Mouse (Mus musculus): ENCODE measurements around the gene Rhobtb1. TPM values are rescaled to one million over a fixed set of nuclear protein-coding genes. Genes with fewer than 3 reads are reported as not detected.

Gene Rhobtb1
- total RNA-seq, 1 experiment, result 2.7 TPM

DNA sequence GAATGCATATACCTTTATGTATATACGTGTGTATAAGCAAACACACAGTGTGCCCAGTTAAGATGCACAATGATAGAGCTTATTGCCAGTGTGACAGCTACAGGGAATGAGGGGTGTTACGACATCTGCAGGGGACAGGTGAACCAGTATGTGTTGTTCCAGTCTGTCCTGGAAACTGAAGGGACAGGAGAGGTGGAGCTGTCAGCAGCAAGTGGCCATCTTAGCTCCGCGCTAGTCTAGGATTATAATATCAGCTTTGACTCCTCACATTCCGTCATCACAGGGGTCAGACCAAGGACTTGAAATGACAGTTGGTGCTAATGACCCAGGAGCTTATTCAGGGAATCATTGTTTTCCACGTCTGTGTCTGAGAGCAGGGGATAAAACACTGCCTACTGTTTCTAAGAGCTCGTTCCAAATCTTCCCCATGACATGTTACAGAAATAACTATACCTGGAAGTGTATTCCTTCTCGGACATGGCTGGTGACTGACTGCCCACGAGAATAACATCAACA, 125.7 kb downstream of the Rhobtb1 start:
- Histone ChIP-seq H3K9ac (ENCODE audit: insufficient read depth, low read depth, low read length, poor library complexity, severe bottlenecking) (no peak overlapping the region), H3K36me3 (ENCODE audit: control insufficient read depth, insufficient read depth, low read length, poor library complexity, severe bottlenecking) (no peaks in the 10 kb centered on the region), H3K9me3 (ENCODE audit: control insufficient read depth, insufficient read depth, low read depth, low read length) (no peaks in the 10 kb centered on the region), H3K4me1 (ENCODE audit: control insufficient read depth in 2 of 2, insufficient read depth in 2 of 2, low read length in 2 of 2, poor library complexity in 1 of 2) (peaks cover 0 to 2% of the 10 kb centered on the region in 2 experiments; a peak in 1 of 4 replicates), H3K27ac (ENCODE audit: insufficient read depth, low read depth, low read length, poor library complexity, severe bottlenecking) (no peak overlapping the region), H3K4me3 (ENCODE audit: insufficient read depth in 1 of 2, low read depth in 1 of 2, low read length in 2 of 2, poor library complexity in 1 of 2, severe bottlenecking in 1 of 2) (no peak overlapping the region)
- in situ Hi-C loops (cut with MboI; ENCODE audit: low sequenced_read_pairs in 2 of 2, unreplicated experiment in 2 of 2), result no loop called here
- no peak for TF ChIP-seq ZC3H11A (IDR thresholded peaks at IDR 0.05; ENCODE audit: borderline replicate concordance, low read depth, low read length)
- no peak for TF ChIP-seq CHD2 (IDR thresholded peaks at IDR 0.05; ENCODE audit: low read depth, low read length)
- no peak for TF ChIP-seq ZNF384 (IDR thresholded peaks at IDR 0.05; ENCODE audit: low read depth, low read length)
- TF ChIP-seq MAFK (IDR thresholded peaks at IDR 0.05; ENCODE audit: insufficient read depth, low read depth, low read length), result no peak
- no peak for TF ChIP-seq HCFC1 (IDR thresholded peaks at IDR 0.05; ENCODE audit: borderline replicate concordance, insufficient read depth, low read length)
- DNase-seq (ENCODE audit: low read depth, low spot score), result no peak

DNA sequence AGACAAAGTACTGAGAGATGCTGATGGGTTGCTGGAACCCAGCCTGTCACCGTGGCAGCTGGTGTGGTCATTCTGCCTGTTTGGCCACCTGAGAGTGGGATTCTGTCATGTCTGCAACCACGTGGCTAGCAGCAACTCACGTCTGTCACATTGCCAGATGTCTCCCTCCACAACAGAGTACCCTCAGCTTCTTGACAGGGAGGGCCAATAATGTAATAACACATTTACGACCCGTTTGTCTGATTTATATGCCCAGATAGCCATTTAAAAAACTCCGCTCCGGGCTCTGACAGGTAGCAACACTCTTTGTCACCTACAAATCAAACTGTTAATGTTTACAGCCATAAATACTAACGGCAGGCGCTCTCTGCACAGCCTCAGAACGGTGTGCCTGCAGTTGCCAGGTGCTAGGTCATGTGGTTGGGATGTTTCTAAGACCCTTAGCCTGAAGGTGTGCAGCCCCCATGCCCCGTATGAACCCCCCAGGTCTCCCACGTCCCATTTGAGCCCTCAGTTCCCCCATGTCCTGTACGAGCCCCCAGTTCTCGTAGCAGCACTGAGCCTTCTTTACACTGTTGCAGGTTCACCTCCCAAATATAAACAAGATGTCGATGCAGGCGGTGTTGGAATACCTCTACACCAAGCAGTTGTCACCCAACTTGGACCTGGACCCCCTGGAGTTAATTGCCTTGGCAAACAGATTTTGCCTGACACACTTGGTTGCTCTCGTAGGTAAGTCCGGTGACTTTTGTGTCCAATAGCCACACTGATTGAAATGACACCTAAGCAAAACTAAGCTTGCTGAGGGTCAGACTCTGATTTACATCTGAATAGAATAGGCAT, 127.8 kb downstream of the Rhobtb1 start:
- Histone ChIP-seq H3K36me3 (ENCODE audit: control insufficient read depth, insufficient read depth, low read length, poor library complexity, severe bottlenecking) (no peaks in the 10 kb centered on the region), H3K4me1 (ENCODE audit: control insufficient read depth in 2 of 2, insufficient read depth in 2 of 2, low read length in 2 of 2, poor library complexity in 1 of 2) (peaks cover 0 to 2% of the 10 kb centered on the region in 2 experiments; a peak in 1 of 4 replicates)
- DNase-seq (ENCODE audit: low read depth, low spot score), result no peak

DNA sequence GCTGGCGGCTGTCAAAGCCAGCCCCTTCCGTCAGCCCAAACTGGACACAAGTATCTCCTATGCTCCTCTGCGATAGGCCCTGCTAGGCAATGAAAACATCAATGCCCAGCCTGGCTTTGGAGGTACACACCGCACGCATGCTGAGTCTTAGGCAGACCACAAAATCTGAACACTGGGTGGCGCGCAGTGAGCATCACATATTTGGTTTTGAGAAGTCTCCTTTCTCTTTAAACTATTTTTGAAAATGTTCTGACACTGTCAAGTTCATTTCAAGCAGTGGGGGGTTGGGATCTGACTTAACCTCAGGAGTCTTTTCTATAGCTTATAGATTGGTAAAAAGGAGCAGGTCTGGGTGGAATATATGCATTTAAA, 128.4 kb downstream of the Rhobtb1 start:
- Histone ChIP-seq H3K9ac (ENCODE audit: insufficient read depth, low read depth, low read length, poor library complexity, severe bottlenecking) (no peak overlapping the region), H3K9me3 (ENCODE audit: control insufficient read depth, insufficient read depth, low read depth, low read length) (no peaks in the 10 kb centered on the region), H3K36me3 (ENCODE audit: control insufficient read depth, insufficient read depth, low read length, poor library complexity, severe bottlenecking) (no peaks in the 10 kb centered on the region), H3K4me3 (ENCODE audit: insufficient read depth in 1 of 2, low read depth in 1 of 2, low read length in 2 of 2, poor library complexity in 1 of 2, severe bottlenecking in 1 of 2) (no peak overlapping the region), H3K27ac (ENCODE audit: insufficient read depth, low read depth, low read length, poor library complexity, severe bottlenecking) (no peak overlapping the region), H3K4me1 (ENCODE audit: control insufficient read depth in 2 of 2, insufficient read depth in 2 of 2, low read length in 2 of 2, poor library complexity in 1 of 2) (0 out of 4 replicates have a peak, but pooled peaks cover 0 to 2% of the 10 kb centered on the region in 2 experiments)
- TF ChIP-seq ZNF384 (IDR thresholded peaks at IDR 0.05; ENCODE audit: low read depth, low read length) (no peak), ZC3H11A (IDR thresholded peaks at IDR 0.05; ENCODE audit: borderline replicate concordance, low read depth, low read length) (no peak), HCFC1 (IDR thresholded peaks at IDR 0.05; ENCODE audit: borderline replicate concordance, insufficient read depth, low read length) (no peak), CHD2 (IDR thresholded peaks at IDR 0.05; ENCODE audit: low read depth, low read length) (no peak), MAFK (IDR thresholded peaks at IDR 0.05; ENCODE audit: insufficient read depth, low read depth, low read length) (no peak)
- DNase-seq (ENCODE audit: low read depth, low spot score), result no peak
- in situ Hi-C loops (cut with MboI; ENCODE audit: low sequenced_read_pairs in 2 of 2, unreplicated experiment in 2 of 2), result no loop called here

More for the DNA sequence above, 127.8 kb downstream of the Rhobtb1 start:
- H3K9ac ChIP-seq (ENCODE audit: insufficient read depth, low read depth, low read length, poor library complexity, severe bottlenecking), result no peak overlapping the region
- no peaks in the 10 kb centered on the region for H3K9me3 ChIP-seq (ENCODE audit: control insufficient read depth, insufficient read depth, low read depth, low read length)
- in situ Hi-C loops (cut with MboI; ENCODE audit: low sequenced_read_pairs in 2 of 2, unreplicated experiment in 2 of 2), result no loop called here
- no peak for TF ChIP-seq ZC3H11A (IDR thresholded peaks at IDR 0.05; ENCODE audit: borderline replicate concordance, low read depth, low read length)
- TF ChIP-seq HCFC1 (IDR thresholded peaks at IDR 0.05; ENCODE audit: borderline replicate concordance, insufficient read depth, low read length), result no peak
- TF ChIP-seq CHD2 (IDR thresholded peaks at IDR 0.05; ENCODE audit: low read depth, low read length), result no peak
- TF ChIP-seq ZNF384 (IDR thresholded peaks at IDR 0.05; ENCODE audit: low read depth, low read length), result no peak
- no peak for TF ChIP-seq MAFK (IDR thresholded peaks at IDR 0.05; ENCODE audit: insufficient read depth, low read depth, low read length)
- no peak overlapping the region for H3K27ac ChIP-seq (ENCODE audit: insufficient read depth, low read depth, low read length, poor library complexity, severe bottlenecking)
- no peak overlapping the region for H3K4me3 ChIP-seq (ENCODE audit: insufficient read depth in 1 of 2, low read depth in 1 of 2, low read length in 2 of 2, poor library complexity in 1 of 2, severe bottlenecking in 1 of 2)

DNA sequence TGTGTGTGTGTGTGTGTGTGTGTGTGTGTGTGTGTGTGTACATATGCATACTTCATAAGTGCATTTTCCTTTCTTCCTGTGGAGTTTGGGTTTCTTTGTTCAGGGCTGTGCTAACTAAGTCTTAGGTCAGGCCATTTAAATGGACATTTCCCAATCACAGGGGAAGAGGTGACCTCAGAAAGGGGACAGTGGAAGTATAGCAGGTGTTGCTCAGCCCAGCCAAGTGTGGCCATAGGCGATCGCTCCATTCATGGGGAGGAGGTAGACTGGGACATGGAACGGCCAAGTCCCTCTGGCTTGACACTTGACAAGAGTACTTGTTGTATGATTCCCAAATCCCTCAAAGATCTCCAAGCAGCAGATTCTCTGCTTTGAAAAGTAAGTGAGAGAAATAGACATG, 135.7 kb downstream of the Rhobtb1 start:
- TF ChIP-seq CHD2 (IDR thresholded peaks at IDR 0.05; ENCODE audit: low read depth, low read length), result no peak
- no peak for TF ChIP-seq ZC3H11A (IDR thresholded peaks at IDR 0.05; ENCODE audit: borderline replicate concordance, low read depth, low read length)
- TF ChIP-seq ZNF384 (IDR thresholded peaks at IDR 0.05; ENCODE audit: low read depth, low read length), result no peak
- no peak for TF ChIP-seq HCFC1 (IDR thresholded peaks at IDR 0.05; ENCODE audit: borderline replicate concordance, insufficient read depth, low read length)
- no peak for TF ChIP-seq MAFK (IDR thresholded peaks at IDR 0.05; ENCODE audit: insufficient read depth, low read depth, low read length)
- Histone ChIP-seq H3K9ac (ENCODE audit: insufficient read depth, low read depth, low read length, poor library complexity, severe bottlenecking) (no peak overlapping the region), H3K27ac (ENCODE audit: insufficient read depth, low read depth, low read length, poor library complexity, severe bottlenecking) (no peak overlapping the region), H3K36me3 (ENCODE audit: control insufficient read depth, insufficient read depth, low read length, poor library complexity, severe bottlenecking) (no peaks in the 10 kb centered on the region), H3K9me3 (ENCODE audit: control insufficient read depth, insufficient read depth, low read depth, low read length) (no peaks in the 10 kb centered on the region), H3K4me3 (ENCODE audit: insufficient read depth in 1 of 2, low read depth in 1 of 2, low read length in 2 of 2, poor library complexity in 1 of 2, severe bottlenecking in 1 of 2) (no peak overlapping the region), H3K4me1 (ENCODE audit: control insufficient read depth in 2 of 2, insufficient read depth in 2 of 2, low read length in 2 of 2, poor library complexity in 1 of 2) (no peaks in the 10 kb centered on the region)
- in situ Hi-C loops (cut with MboI; ENCODE audit: low sequenced_read_pairs in 2 of 2, unreplicated experiment in 2 of 2), result no loop called here
- no peak for DNase-seq (ENCODE audit: low read depth, low spot score)

All from ES-E14 (cell line).